Mouse (Mus musculus) heart, embryonic 11.5 days (tissue): ENCODE results near the gene Il1rn. TPM values are rescaled to one million over a fixed set of nuclear protein-coding genes. Genes with fewer than 3 reads are reported as not detected.

ENCODE experiments used
- ATAC-seq: fragments of 200-750 bp; cut with Nextera tagmentation; replicated peaks from 2 replicates; pipeline ENCODE4 v1.8.0; 2017; ENCODE audit warnings: moderate library complexity; ENCODE audit not compliant: insufficient number of reproducible peaks, low FRiP score, low TSS enrichment
- H3K27ac ChIP-seq: fragments of 300-500 bp; sonication (generic); 2 replicates; pipeline ENCODE4 v1.5.1; 2014; ENCODE audit warnings: mild to moderate bottlenecking, low read depth, low read length
- H3K27me3 ChIP-seq: fragments of 300-500 bp; sonication (generic); 2 replicates; pipeline ENCODE4 v1.6.1; 2014; ENCODE audit warnings: mild to moderate bottlenecking, low read length, mixed read lengths; ENCODE audit not compliant: control insufficient read depth, insufficient read depth
- H3K36me3 ChIP-seq: fragments of 300-500 bp; sonication (generic); 2 replicates; pipeline ENCODE4 v1.6.1; 2014; ENCODE audit warnings: mild to moderate bottlenecking, low read length, moderate library complexity, mixed read lengths; ENCODE audit not compliant: control insufficient read depth, insufficient read depth
- H3K4me1 ChIP-seq: fragments of 300-500 bp; sonication (generic); 2 replicates; pipeline ENCODE4 v1.6.1; 2014; ENCODE audit warnings: low read length; ENCODE audit not compliant: control insufficient read depth, insufficient read depth
- H3K4me2 ChIP-seq: fragments of 300-500 bp; sonication (generic); 2 replicates; pipeline ENCODE4 v1.6.1; 2014; ENCODE audit warnings: mild to moderate bottlenecking, moderate library complexity
- H3K4me3 ChIP-seq: fragments of 300-500 bp; sonication (generic); 2 replicates; pipeline ENCODE4 v1.5.1; 2014; ENCODE audit warnings: low read depth, low read length
- H3K9ac ChIP-seq: fragments of 300-500 bp; sonication (generic); 2 replicates; pipeline ENCODE4 v1.6.1; 2014; ENCODE audit warnings: mild to moderate bottlenecking, low read depth, low read length, moderate library complexity
- H3K9me3 ChIP-seq: fragments of 300-500 bp; sonication (generic); replicated peaks from 2 replicates; pipeline ENCODE4 v1.6.1; 2016; ENCODE audit warnings: low read length; ENCODE audit not compliant: control insufficient read depth
- WGBS: fragments of 180-500 bp; shearing (Covaris S2); extraction: QIAGEN DNeasy Blood & Tissue Kit; methylation state at CpG from one replicate; pipeline ENCODE4 v1.1.7; 2014; ENCODE audit not compliant: insufficient replicate concordance; 5-methylcytosine and 5-hydroxymethylcytosine counted together
- polyA plus RNA-seq: library from polyadenylated mRNA; unstranded; fragments of >200 nt; fragmentation: Nextera tagmentation; extraction: Ambion mirVana; gene quantifications from 2 replicates; pipeline ENCODE4 v1.2.1, GENCODE M21; 2014

The Il1rn gene
- polyA plus RNA-seq = not detected in 2 replicates

DNA sequence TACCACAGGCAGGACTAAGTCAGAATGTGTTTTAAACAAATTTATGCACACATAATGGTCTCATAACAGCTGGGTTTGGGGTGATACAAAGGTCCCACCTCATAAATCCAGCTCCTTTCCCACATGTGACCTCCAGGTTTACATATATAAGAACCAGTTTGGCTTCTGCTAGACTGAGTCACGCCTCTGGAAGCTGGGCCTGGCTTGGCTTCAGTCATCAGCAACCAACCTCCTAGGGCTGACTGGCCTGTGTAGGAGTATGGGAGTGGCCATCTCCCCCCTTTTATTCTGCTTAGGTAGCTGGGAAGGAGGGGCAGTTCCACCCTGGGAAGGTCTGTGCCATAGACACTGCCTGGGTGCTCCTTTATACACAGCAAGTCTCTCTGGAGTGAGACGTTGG, at the start of gene Il1rn:
Gene Il1rn, plus strand, starts transcription at position 309 of the 400 bp plus-strand sequence.
- no peak within 1 kb of the TSS for H3K4me3 ChIP-seq
- H3K9ac ChIP-seq = no peak within 1 kb of the TSS
- H3K4me1 ChIP-seq = no peaks in the 10 kb centered on the region
- WGBS = 69% methylated on average over 2 of the region's 2 CpGs
- no peak within 1 kb of the TSS for H3K4me2 ChIP-seq
- no peaks in the 10 kb centered on the region for H3K27me3 ChIP-seq
- no peak within 1 kb of the TSS for H3K27ac ChIP-seq
- no peak for ATAC-seq
- no peaks in the 10 kb centered on the region for H3K9me3 ChIP-seq
- H3K36me3 ChIP-seq = no peaks in the 10 kb centered on the region

DNA sequence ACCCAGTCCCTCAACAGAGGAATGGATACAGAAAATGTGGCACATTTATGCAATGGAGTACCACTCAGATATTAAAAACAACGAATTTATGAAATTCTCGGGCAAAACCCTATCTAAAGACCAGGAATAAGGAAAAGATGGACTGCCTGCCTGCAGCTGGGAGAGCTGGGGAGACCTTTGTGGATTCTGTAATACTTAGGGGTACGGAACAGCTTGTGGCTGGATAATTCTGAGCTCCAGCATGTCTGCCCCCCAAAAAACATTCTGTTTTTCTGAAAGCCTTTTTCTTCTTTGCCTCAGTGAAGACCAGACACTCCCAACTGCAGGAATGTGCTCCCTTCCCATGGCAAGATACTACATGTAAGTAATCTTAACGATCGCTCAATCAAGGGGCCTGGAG, 45.8 kb upstream of the Il1rn start, which contains the start of gene Il1f10:
Gene Il1f10, plus strand, starts transcription at position 301 of the 400 bp plus-strand sequence.
- Histone ChIP-seq H3K9ac (no peak within 1 kb of the TSS), H3K36me3 (no peaks in the 10 kb centered on the region), H3K9me3 (no peaks in the 10 kb centered on the region), H3K4me3 (no peak within 1 kb of the TSS), H3K4me1 (no peaks in the 10 kb centered on the region), H3K4me2 (no peak within 1 kb of the TSS), H3K27me3 (no peaks in the 10 kb centered on the region), H3K27ac (no peak within 1 kb of the TSS)
- no peak for ATAC-seq
- 67% methylated on average over 5 of the region's 5 CpGs for WGBS

DNA sequence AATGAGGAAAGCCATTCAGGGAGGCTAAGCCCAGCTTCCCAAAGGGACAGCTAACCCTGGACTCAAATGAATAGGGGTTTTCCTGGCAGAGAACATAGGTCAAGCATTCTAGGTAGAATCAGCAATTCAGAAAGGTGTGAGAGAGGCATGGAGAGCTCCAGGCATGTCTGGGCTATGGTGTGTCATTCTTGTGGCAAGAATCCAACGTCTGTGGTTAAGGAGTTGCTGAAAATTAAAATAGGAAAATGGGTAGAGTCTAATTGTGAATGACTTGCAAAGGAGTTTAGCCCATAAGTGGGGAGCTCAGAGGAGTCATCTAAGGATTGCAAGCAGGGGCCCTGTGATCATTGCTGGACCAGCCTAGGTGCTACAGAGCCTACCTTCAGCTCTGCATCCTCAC, 42.0 kb upstream of the Il1rn start:
- Histone ChIP-seq H3K9me3 (no peaks in the 10 kb centered on the region), H3K4me1 (no peaks in the 10 kb centered on the region), H3K4me2 (no peak overlapping the region), H3K27me3 (no peaks in the 10 kb centered on the region), H3K9ac (no peak overlapping the region), H3K27ac (no peak overlapping the region), H3K36me3 (no peaks in the 10 kb centered on the region), H3K4me3 (no peak overlapping the region)
- 46% methylated on average over 1 of the region's 1 CpGs for WGBS
- no peak for ATAC-seq

DNA sequence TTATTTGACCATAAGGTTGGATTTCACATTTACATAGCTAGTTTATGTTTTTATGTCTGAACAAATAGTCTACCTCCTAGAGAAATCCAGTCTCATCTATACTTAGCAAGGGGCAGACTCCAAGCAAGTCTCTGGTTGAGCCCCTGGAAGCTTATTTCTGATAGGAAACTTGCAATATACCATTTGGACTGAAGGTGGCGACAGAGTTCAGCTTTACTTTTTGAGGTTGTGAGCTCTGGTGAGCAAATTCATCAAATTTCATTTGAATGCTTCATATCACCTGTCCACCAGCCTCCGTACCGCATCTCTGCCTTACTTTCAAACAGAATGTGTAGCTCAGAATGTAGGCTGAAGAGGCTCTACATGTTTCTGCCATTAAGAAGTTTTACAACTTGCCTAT, 39.8 kb upstream of the Il1rn start:
- no peak for ATAC-seq
- Histone ChIP-seq H3K4me2 (no peak overlapping the region), H3K27ac (no peak overlapping the region), H3K9ac (no peak overlapping the region), H3K36me3 (no peaks in the 10 kb centered on the region), H3K4me1 (no peaks in the 10 kb centered on the region), H3K4me3 (no peak overlapping the region), H3K27me3 (no peaks in the 10 kb centered on the region), H3K9me3 (no peaks in the 10 kb centered on the region)
- 10% methylated on average over 3 of the region's 3 CpGs for WGBS

DNA sequence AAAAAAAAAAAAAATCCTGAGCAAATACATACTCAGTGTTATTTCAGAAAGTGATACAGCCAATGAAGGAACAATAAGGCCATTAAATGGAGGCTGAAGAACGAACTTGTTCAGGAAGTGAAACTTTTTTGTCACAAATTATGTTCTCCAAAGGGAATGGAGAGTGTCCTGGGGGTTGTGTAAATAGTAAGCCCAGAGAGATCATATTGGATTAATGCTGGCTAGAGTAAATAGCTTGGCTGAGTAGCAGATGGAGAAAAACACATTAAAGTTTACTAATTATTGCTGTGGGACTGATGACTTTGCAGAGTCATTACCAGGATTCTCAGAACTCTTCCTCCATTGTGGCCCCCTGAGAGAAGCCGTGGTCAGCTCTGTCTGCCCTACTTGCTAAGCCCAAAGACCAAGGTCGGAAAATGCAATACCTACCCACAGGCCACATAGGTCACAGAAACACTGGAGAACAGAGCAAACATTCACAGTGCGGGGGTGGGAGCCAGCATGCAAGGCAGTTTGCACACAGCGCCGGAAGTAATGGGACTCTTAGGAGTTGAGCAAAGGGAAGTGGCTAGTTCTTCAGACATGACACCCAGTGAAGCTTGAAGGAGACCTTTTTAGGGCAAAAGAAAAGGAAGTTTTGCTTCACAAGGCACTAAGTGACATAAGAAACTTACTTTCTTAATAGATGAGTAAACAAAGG, 25.2 kb upstream of the Il1rn start:
- H3K36me3 ChIP-seq = no peaks in the 10 kb centered on the region
- H3K9me3 ChIP-seq = no peaks in the 10 kb centered on the region
- H3K4me2 ChIP-seq = no peak overlapping the region
- WGBS = 70% methylated on average over 6 of the region's 6 CpGs
- H3K4me3 ChIP-seq = no peak overlapping the region
- no peaks in the 10 kb centered on the region for H3K27me3 ChIP-seq
- no peak for ATAC-seq
- no peak overlapping the region for H3K9ac ChIP-seq
- H3K27ac ChIP-seq = no peak overlapping the region
- no peaks in the 10 kb centered on the region for H3K4me1 ChIP-seq

- H3K4me3 ChIP-seq = no peak overlapping the region
- no peaks in the 10 kb centered on the region for H3K36me3 ChIP-seq
- H3K9me3 ChIP-seq = no peaks in the 10 kb centered on the region
- no peaks in the 10 kb centered on the region for H3K27me3 ChIP-seq
- H3K27ac ChIP-seq = no peak overlapping the region
- ATAC-seq = no peak
- H3K9ac ChIP-seq = no peak overlapping the region
- no peaks in the 10 kb centered on the region for H3K4me1 ChIP-seq
- no peak overlapping the region for H3K4me2 ChIP-seq
- 84% methylated on average over 1 of the region's 1 CpGs for WGBS
These were observed 19.7 kb upstream of the Il1rn start for GRCm38 (mm10) chr2:24316919-24317318.

GRCm38 (mm10) chr2:24317919-24318598, 18.6 kb upstream of the Il1rn start:
- no peaks in the 10 kb centered on the region for H3K9me3 ChIP-seq
- 59% methylated on average over 4 of the region's 4 CpGs for WGBS
- H3K9ac ChIP-seq = no peak overlapping the region
- H3K4me2 ChIP-seq = no peak overlapping the region
- no peaks in the 10 kb centered on the region for H3K4me1 ChIP-seq
- H3K36me3 ChIP-seq = no peaks in the 10 kb centered on the region
- no peak overlapping the region for H3K27ac ChIP-seq
- H3K27me3 ChIP-seq = no peaks in the 10 kb centered on the region
- no peak overlapping the region for H3K4me3 ChIP-seq
- ATAC-seq = no peak

- ATAC-seq = no peak
- no peaks in the 10 kb centered on the region for H3K4me1 ChIP-seq
- no peaks in the 10 kb centered on the region for H3K9me3 ChIP-seq
- H3K4me2 ChIP-seq = no peak overlapping the region
- WGBS = 41% methylated on average over 3 of the region's 3 CpGs
- no peak overlapping the region for H3K9ac ChIP-seq
- no peaks in the 10 kb centered on the region for H3K36me3 ChIP-seq
- H3K4me3 ChIP-seq = no peak overlapping the region
- H3K27ac ChIP-seq = no peak overlapping the region
- no peaks in the 10 kb centered on the region for H3K27me3 ChIP-seq
These were observed 1.3 kb upstream of the Il1rn start for GRCm38 (mm10) chr2:24335333-24335732.
